Mouse (Mus musculus) right cerebral cortex, postnatal 14 days (tissue): ENCODE results near the gene Nr5a1.

Source experiments
- DNase-seq: peaks from one replicate; pipeline ENCODE4 v3.0.0; 2022

Gene Nr5a1

GRCm38 (mm10) chr2:38714324-38714723 lies at the start of gene Nr5a1:
TSS of gene Nr5a1 (minus strand) at chr2:38714542.
- no peak for DNase-seq

DNA sequence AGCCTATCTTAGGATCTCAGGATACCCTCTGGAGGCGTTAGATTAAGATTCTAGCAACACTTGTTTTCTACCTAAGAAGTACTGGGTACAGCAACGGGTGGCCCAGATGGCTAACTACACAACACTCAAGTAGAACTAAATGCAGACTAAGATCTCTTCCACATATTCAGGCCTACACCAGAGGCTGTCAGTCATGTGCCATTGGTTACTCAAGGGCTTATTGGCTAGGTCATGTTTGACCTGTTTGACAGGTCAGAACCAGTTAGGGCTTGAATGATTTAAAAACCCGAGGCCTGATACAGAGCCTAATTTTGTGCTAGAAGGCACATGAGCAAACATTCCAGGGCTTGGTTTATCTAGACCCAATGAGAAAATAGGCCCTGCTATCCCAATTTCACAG lies 25.5 kb upstream of the Nr5a1 start:
- no peak for DNase-seq

GRCm38 (mm10) chr2:38739410-38739809 lies 25.1 kb upstream of the Nr5a1 start:
- DNase-seq = peak; percentile 88

GRCm38 (mm10) chr2:38738601-38739301 lies 24.4 kb upstream of the Nr5a1 start:
- no peak for DNase-seq

DNA sequence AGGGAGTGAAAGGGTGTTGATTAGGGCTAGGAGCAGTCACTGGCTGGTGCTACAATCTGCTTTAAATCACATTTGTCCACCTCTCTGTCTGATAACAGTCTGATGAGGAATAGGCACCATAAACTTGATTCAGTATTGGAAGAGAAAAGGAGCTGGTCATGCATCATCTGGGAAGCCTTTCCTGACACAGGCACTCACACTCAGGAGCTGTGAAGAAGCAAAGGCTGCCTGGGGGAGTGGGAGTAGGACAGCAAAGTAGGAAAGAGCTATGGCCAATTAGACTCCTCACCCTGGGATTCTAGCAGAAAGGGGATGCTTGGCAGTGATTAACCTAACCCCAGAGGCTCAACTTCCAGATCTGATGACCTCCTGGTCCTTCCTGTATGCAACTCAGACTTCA lies 21.4 kb upstream of the Nr5a1 start:
- no peak for DNase-seq

GRCm38 (mm10) chr2:38734721-38735120 lies 20.4 kb upstream of the Nr5a1 start:
- DNase-seq = no peak

GRCm38 (mm10) chr2:38730331-38730827 lies 16.0 kb upstream of the Nr5a1 start:
- no peak for DNase-seq

GRCm38 (mm10) chr2:38725427-38725826 lies 11.1 kb upstream of the Nr5a1 start:
- no peak for DNase-seq

DNA sequence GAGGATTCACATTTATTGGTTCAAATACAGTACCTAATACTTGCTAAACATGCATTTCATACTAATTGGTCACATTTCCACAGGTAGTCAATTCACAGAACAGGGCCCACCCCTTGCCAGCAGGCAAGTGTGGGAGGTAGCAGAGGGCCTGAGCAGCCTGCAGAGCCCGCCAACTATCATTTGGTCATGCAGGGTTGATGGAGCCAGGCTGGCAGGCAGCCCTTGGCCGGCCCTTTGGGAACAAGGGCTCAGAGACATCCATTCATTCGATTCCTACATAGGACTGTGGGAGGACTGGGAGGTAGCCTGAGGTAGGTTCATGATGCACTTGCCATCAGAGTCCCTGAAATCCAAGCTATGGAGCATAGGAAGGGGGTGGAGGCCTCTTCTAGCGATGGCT lies 9.0 kb upstream of the Nr5a1 start:
- DNase-seq = no peak

DNA sequence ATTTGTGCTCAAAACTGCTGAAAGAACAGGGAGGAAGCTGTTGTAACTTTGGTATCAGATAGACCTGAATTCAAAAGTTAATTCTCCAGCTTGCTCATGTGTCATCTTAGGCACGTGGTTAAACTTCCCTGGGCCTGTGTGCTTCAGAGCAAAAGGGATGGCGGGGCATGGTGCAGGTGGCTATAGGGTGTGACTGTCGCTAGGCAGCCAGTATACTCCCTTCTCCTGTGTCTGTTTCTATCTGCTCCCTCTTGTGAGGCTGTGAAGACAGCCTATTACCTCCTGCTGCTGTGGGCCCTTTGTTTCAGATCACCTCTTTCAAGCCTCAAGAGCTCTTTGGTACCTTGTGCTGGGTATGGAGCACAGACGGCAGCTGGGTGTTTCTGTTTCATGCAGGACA lies 7.7 kb upstream of the Nr5a1 start:
- no peak for DNase-seq

GRCm38 (mm10) chr2:38720661-38721060 lies 6.3 kb upstream of the Nr5a1 start:
- DNase-seq = no peak

DNA sequence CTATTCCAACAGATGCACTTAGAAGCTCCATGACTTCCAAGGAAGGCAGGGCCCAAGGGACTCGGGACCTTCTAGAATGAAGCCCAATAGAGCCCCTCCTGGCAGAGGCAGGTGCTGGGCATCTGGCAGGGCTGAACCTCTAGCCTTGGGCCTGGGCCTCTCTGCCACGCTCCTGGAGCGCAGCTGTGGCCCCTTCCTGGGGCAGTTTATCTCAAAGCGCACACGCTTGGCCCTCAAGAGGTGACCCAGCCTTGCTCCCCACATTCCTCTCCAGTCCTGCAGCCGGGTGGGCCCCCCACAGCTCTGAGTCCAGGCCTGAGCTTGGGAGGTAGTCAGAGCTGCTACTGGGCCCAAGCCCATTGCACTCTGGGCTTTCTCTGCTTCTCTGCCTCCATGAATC lies 5.0 kb upstream of the Nr5a1 start:
- no peak for DNase-seq

DNA sequence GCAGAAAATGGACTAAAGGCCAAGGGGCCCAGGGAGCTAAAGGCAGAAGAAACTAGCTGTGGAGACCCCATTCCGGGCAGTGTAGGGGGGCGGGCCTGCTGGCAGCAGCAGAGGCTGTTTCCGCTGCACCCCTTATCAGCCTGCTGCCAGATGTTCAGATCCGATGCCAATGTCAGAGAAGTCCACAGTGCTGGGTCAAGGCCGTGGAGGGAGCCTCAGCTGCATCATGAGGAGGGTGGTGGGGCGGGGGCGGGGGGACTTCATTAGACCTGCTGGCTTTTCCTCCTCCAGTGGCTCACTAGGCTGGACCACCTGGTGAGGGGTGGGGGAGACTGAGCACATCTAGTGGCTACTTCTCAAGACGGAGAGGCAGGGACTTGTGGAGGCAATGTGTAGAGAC lies 4.3 kb upstream of the Nr5a1 start:
- DNase-seq = no peak

GRCm38 (mm10) chr2:38717436-38717835 lies 3.1 kb upstream of the Nr5a1 start:
- DNase-seq = no peak

DNA sequence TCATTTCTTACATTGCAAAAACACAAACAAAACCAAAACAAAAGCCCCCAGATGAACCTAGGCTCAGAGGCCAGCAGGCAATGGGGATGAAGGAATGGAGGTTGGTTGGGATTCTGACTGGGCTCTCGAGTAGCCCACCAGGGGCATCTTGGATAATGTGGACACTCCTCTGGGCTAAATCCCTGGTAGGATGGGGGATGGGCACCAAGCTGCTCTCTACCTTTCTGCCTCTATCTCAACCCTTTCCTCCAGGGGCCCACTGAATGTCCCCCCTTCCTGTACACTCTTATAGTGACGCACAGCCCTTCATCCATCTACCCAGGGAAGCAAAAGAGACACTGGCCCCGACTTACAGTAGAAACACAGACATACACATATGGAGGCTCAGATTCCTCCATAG lies 746 bp downstream of the Nr5a1 start:
- DNase-seq = no peak

GRCm38 (mm10) chr2:38712769-38713125 lies 1.6 kb downstream of the Nr5a1 start:
- DNase-seq = no peak

- no peak for DNase-seq
Measured at GRCm38 (mm10) chr2:38712076-38712768, 2.1 kb downstream of the Nr5a1 start.

GRCm38 (mm10) chr2:38711421-38711861 lies 2.9 kb downstream of the Nr5a1 start:
- no peak for DNase-seq

- DNase-seq = no peak
Measured at GRCm38 (mm10) chr2:38710304-38711241, 3.8 kb downstream of the Nr5a1 start.

- no peak for DNase-seq
Measured at GRCm38 (mm10) chr2:38708907-38709688, 5.2 kb downstream of the Nr5a1 start.

DNA sequence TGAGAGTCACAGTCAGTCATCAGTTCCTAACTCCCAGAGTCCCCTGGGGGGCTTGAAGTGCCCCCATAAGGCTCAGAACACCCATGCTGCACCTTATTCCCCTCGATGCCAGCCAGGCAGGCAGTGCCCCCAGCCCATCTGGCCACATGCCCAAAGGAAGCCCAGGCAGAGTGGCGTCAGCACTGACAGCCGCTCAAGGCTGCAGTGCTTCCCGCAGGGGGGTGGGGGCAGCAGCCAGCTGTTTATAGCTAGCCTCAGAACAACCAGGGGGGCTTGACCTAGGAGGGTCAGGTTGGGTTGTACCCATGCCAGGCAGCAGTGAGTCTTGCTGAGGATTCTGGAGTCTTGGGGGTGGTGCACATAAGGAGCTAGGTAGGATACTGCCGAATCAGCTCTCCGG lies 7.7 kb downstream of the Nr5a1 start:
- no peak for DNase-seq

DNA sequence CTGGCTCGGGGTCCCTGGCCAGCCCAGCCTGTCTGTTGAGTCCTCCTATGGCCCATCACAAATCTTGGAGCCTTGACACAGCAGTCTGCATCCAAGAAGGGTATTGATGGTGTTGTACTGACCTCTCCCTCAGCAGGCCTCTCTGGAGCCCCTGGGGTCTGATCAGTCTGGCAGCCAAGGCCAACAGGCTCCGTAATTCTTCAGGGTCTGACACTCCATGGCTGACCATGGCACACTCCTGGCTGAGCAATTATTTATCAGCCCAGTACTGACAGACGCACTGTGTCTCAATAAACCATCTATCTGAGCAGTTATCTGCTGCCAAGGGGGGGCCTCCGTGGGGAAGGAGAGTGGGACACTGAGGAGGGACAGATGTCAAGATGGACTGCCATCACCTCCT lies 9.3 kb downstream of the Nr5a1 start:
- no peak for DNase-seq

- DNase-seq = no peak
Measured at GRCm38 (mm10) chr2:38704336-38704735, 10.0 kb downstream of the Nr5a1 start.
